Mouse (Mus musculus) forebrain, postnatal 0 days (tissue): ENCODE measurements around the gene Ebf1. TPM values are rescaled to one million over a fixed set of nuclear protein-coding genes. Genes with fewer than 3 reads are reported as not detected.

Experiments used
- ATAC-seq: fragments of 200-750 bp; cut with Nextera tagmentation; 2 replicates; pipeline ENCODE4 v1.8.0; 2017; ENCODE audit warnings: mild to moderate bottlenecking, moderate library complexity
- DNase-seq: peaks from one replicate; pipeline ENCODE4 v3.0.0-alpha.2; 2015
- H3K27ac ChIP-seq: fragments of 300-500 bp; sonication (generic); 2 replicates; pipeline ENCODE4 v1.5.1; 2014; ENCODE audit warnings: low read depth, mild to moderate bottlenecking, antibody characterized with exemption, low read length, moderate library complexity, mixed read lengths
- H3K27me3 ChIP-seq: fragments of 300-500 bp; sonication (generic); 2 replicates; pipeline ENCODE4 v1.6.1; 2014; ENCODE audit warnings: mild to moderate bottlenecking, low read length, mixed read lengths; ENCODE audit not compliant: insufficient read depth
- H3K36me3 ChIP-seq: fragments of 300-500 bp; sonication (generic); 2 replicates; pipeline ENCODE4 v1.6.1; 2014; ENCODE audit warnings: mild to moderate bottlenecking, moderate library complexity; ENCODE audit not compliant: insufficient read depth
- H3K4me1 ChIP-seq: fragments of 300-500 bp; sonication (generic); 2 replicates; pipeline ENCODE4 v1.6.1; 2014; ENCODE audit warnings: antibody characterized with exemption; ENCODE audit not compliant: insufficient read depth
- H3K4me2 ChIP-seq: fragments of 300-500 bp; sonication (generic); 2 replicates; pipeline ENCODE4 v1.6.1; 2014; ENCODE audit warnings: low read depth, mild to moderate bottlenecking, moderate library complexity
- H3K4me3 ChIP-seq: fragments of 300-500 bp; sonication (generic); 2 replicates; pipeline ENCODE4 v1.5.1; 2014; ENCODE audit warnings: low read depth, low read length, mixed read lengths
- H3K9ac ChIP-seq: fragments of 300-500 bp; sonication (generic); 2 replicates; pipeline ENCODE4 v1.6.1; 2014; ENCODE audit warnings: mild to moderate bottlenecking
- H3K9me3 ChIP-seq: fragments of 300-500 bp; sonication (generic); 2 replicates; pipeline ENCODE4 v1.6.1; 2016; ENCODE audit warnings: low read length
- CTCF ChIP-seq: sonication (generic); IDR thresholded peaks from 2 replicates; pipeline ENCODE4 v1.5.1; 2016; ENCODE audit warnings: antibody characterized with exemption, control low read depth, low read depth
- WGBS: fragments of 180-500 bp; shearing (Covaris S2); extraction: QIAGEN DNeasy Blood & Tissue Kit; methylation state at CpG from one replicate; pipeline ENCODE4 v1.1.7; 2014; 5-methylcytosine and 5-hydroxymethylcytosine counted together
- polyA plus RNA-seq: library from polyadenylated mRNA; unstranded; fragments of >200 nt; fragmentation: Nextera tagmentation; extraction: Ambion mirVana; gene quantifications from 2 replicates; pipeline ENCODE4 v1.2.1, GENCODE M21; 2015
- total RNA-seq: library from RNA; depleted of rRNA; stranded (reverse); fragments of >200 nt; gene quantifications from 2 replicates; pipeline ENCODE4 v1.2.3, GENCODE M21; 2014

The Ebf1 gene
- total and polyA plus RNA-seq, 2 experiments from 2014 or later = 12.9 to 20.6 TPM

- Histone ChIP-seq H3K9me3 (no peaks in the 10 kb centered on the region), H3K27ac (no peak overlapping the region), H3K9ac (no peak overlapping the region), H3K27me3 (peaks cover 24% of the 10 kb centered on the region), H3K4me1 (no peaks in the 10 kb centered on the region), H3K36me3 (no peaks in the 10 kb centered on the region), H3K4me3 (no peak overlapping the region), H3K4me2 (no peak overlapping the region)
- ATAC-seq (no peak), DNase-seq (no peak)
- 79% methylated on average over 6 of the region's 6 CpGs for WGBS
- TF ChIP-seq CTCF = no peak
Observed at GRCm38 (mm10) chr11:44811007-44811406, 193.9 kb downstream of the Ebf1 start.

- Histone ChIP-seq H3K4me2 (no peak overlapping the region), H3K9me3 (no peaks in the 10 kb centered on the region), H3K9ac (no peak overlapping the region), H3K27me3 (peaks cover 30% of the 10 kb centered on the region), H3K27ac (no peak overlapping the region), H3K36me3 (no peaks in the 10 kb centered on the region), H3K4me3 (no peak overlapping the region), H3K4me1 (no peaks in the 10 kb centered on the region)
- DNase-seq = no peak
- ATAC-seq = no peak
- WGBS = 90% methylated on average over 5 of the region's 5 CpGs
- TF ChIP-seq CTCF = no peak
Observed at GRCm38 (mm10) chr11:44812193-44812746, 195.2 kb downstream of the Ebf1 start.

GRCm38 (mm10) chr11:44813534-44813933, 196.4 kb downstream of the Ebf1 start:
- no peak for DNase-seq
- no peaks in the 10 kb centered on the region for H3K9me3 ChIP-seq
- H3K36me3 ChIP-seq = no peaks in the 10 kb centered on the region
- ATAC-seq = no peak
- no peak overlapping the region for H3K27ac ChIP-seq
- 72% methylated on average over 7 of the region's 7 CpGs for WGBS
- peaks cover 30% of the 10 kb centered on the region for H3K27me3 ChIP-seq
- H3K4me3 ChIP-seq = no peak overlapping the region
- H3K4me2 ChIP-seq = no peak overlapping the region
- no peaks in the 10 kb centered on the region for H3K4me1 ChIP-seq
- no peak for TF ChIP-seq CTCF
- H3K9ac ChIP-seq = no peak overlapping the region

GRCm38 (mm10) chr11:44814847-44815246, 197.7 kb downstream of the Ebf1 start:
- H3K9ac ChIP-seq = no peak overlapping the region
- no peaks in the 10 kb centered on the region for H3K36me3 ChIP-seq
- ATAC-seq (no peak), DNase-seq (no peak)
- H3K4me2 ChIP-seq = no peak overlapping the region
- no peak overlapping the region for H3K4me3 ChIP-seq
- TF ChIP-seq CTCF = no peak
- no peak overlapping the region for H3K27ac ChIP-seq
- WGBS = 79% methylated on average over 5 of the region's 5 CpGs
- H3K27me3 ChIP-seq = peaks cover 24% of the 10 kb centered on the region
- no peaks in the 10 kb centered on the region for H3K4me1 ChIP-seq
- no peaks in the 10 kb centered on the region for H3K9me3 ChIP-seq

GRCm38 (mm10) chr11:44815991-44816390, 198.9 kb downstream of the Ebf1 start:
- no peaks in the 10 kb centered on the region for H3K36me3 ChIP-seq
- WGBS = 55% methylated on average over 4 of the region's 4 CpGs
- no peak for ATAC-seq
- no peak overlapping the region for H3K4me2 ChIP-seq
- H3K4me1 ChIP-seq = no peaks in the 10 kb centered on the region
- TF ChIP-seq CTCF = no peak
- no peak overlapping the region for H3K27ac ChIP-seq
- H3K27me3 ChIP-seq = peaks cover 27% of the 10 kb centered on the region
- H3K4me3 ChIP-seq = no peak overlapping the region
- DNase-seq = no peak
- H3K9ac ChIP-seq = no peak overlapping the region
- no peaks in the 10 kb centered on the region for H3K9me3 ChIP-seq

GRCm38 (mm10) chr11:44822312-44822711, 205.2 kb downstream of the Ebf1 start:
- Histone ChIP-seq H3K9ac (no peak overlapping the region), H3K27ac (no peak overlapping the region), H3K36me3 (no peaks in the 10 kb centered on the region), H3K9me3 (no peaks in the 10 kb centered on the region), H3K4me2 (no peak overlapping the region), H3K4me1 (no peaks in the 10 kb centered on the region), H3K4me3 (no peak overlapping the region), H3K27me3 (peaks cover 17% of the 10 kb centered on the region)
- DNase-seq = no peak
- TF ChIP-seq CTCF = no peak
- ATAC-seq = no peak

GRCm38 (mm10) chr11:44832227-44832939, 215.3 kb downstream of the Ebf1 start:
- Histone ChIP-seq H3K9me3 (no peaks in the 10 kb centered on the region), H3K36me3 (no peaks in the 10 kb centered on the region), H3K27ac (no peak overlapping the region), H3K9ac (no peak overlapping the region), H3K4me3 (no peak overlapping the region), H3K27me3 (peaks cover 39% of the 10 kb centered on the region), H3K4me1 (peaks cover 13% of the 10 kb centered on the region; the same call in 1 of the 2 replicates), H3K4me2 (peak overlapping the region; percentile 6; the same call in 1 of the 2 replicates)
- ATAC-seq = peak; percentile 6; the same call in 1 of the 2 replicates
- WGBS = 9% methylated on average over 14 of the region's 14 CpGs
- peak; percentile 22 for DNase-seq
- no peak for TF ChIP-seq CTCF
